Mouse (Mus musculus) mouse embryonic stem cell (cell line): ENCODE results near the gene Sema5a.

Experiments used
- in situ Hi-C, 2 experiments: fragments of 300-500 bp; cut with MboI; formaldehyde crosslinking; loops; 1 replicate in 1 of 2; 3 replicates in 1 of 2; pipeline ENCODE4 v1.14.3; 2019 to 2020; ENCODE audit warnings: low sequenced_read_pairs in 2 of 2, low pct_unique_long_range_greater_than_20kb in 1 of 2, mixed read lengths in 1 of 2; ENCODE audit not compliant: unreplicated experiment in 1 of 2

Gene Sema5a

GRCm38 (mm10) chr15:32562600-32562999 is 318.0 kb downstream of the Sema5a start:
- in situ Hi-C loops: no loop called here

- in situ Hi-C loops: no loop called here
Observed at GRCm38 (mm10) chr15:32568181-32568857, 323.7 kb downstream of the Sema5a start.

- in situ Hi-C loops: no loop called here
Observed at GRCm38 (mm10) chr15:32568858-32569387, 324.3 kb downstream of the Sema5a start.

GRCm38 (mm10) chr15:32574327-32574726 is 329.7 kb downstream of the Sema5a start:
- in situ Hi-C loops: no loop called here

- in situ Hi-C loops: no loop called here
Observed at GRCm38 (mm10) chr15:32575212-32575611, 330.6 kb downstream of the Sema5a start.

GRCm38 (mm10) chr15:32579351-32579750 is 334.7 kb downstream of the Sema5a start:
- in situ Hi-C loops: no loop called here

- in situ Hi-C loops: no loop called here
Observed at GRCm38 (mm10) chr15:32590641-32591040, 346.0 kb downstream of the Sema5a start.

- in situ Hi-C loops: no loop called here
Observed at GRCm38 (mm10) chr15:32593746-32594145, 349.1 kb downstream of the Sema5a start.

- in situ Hi-C loops: no loop called here
Observed at GRCm38 (mm10) chr15:32596574-32596973, 352.0 kb downstream of the Sema5a start.

- in situ Hi-C loops: no loop called here
Observed at GRCm38 (mm10) chr15:32597189-32597588, 352.6 kb downstream of the Sema5a start.

GRCm38 (mm10) chr15:32607236-32607635 is 362.6 kb downstream of the Sema5a start:
- in situ Hi-C loops: no loop called here

- in situ Hi-C loops: no loop called here
Observed at GRCm38 (mm10) chr15:32610776-32611175, 366.2 kb downstream of the Sema5a start.

GRCm38 (mm10) chr15:32611201-32611600 is 366.6 kb downstream of the Sema5a start:
- in situ Hi-C loops: no loop called here

- in situ Hi-C loops: no loop called here
Observed at GRCm38 (mm10) chr15:32613718-32614117, 369.1 kb downstream of the Sema5a start.

GRCm38 (mm10) chr15:32615773-32616172 is 371.2 kb downstream of the Sema5a start:
- in situ Hi-C loops: no loop called here

- in situ Hi-C loops: no loop called here
Observed at GRCm38 (mm10) chr15:32619199-32619598, 374.6 kb downstream of the Sema5a start.

GRCm38 (mm10) chr15:32623037-32623739 is 378.6 kb downstream of the Sema5a start:
- in situ Hi-C loops: no loop called here

- in situ Hi-C loops: no loop called here
Observed at GRCm38 (mm10) chr15:32624106-32624505, 379.5 kb downstream of the Sema5a start.

GRCm38 (mm10) chr15:32626031-32626430 is 381.4 kb downstream of the Sema5a start:
- in situ Hi-C loops: no loop called here

GRCm38 (mm10) chr15:32633713-32634112 is 389.1 kb downstream of the Sema5a start:
- in situ Hi-C loops: no loop called here
